Mouse (Mus musculus): Measurements from ENCODE around the gene Il9.

Gene Il9

GRCm38 (mm10) chr13:56482146-56482545 is at the start of gene Il9:
Gene Il9, minus strand, starts transcription at chr13:56482246.
- no peak for DNase-seq (ENCODE audit: low spot score in 2 of 2)

GRCm38 (mm10) chr13:56529685-56530084 is 47.6 kb upstream of the Il9 start:
- DNase-seq (ENCODE audit: low spot score in 2 of 2), result no peak

GRCm38 (mm10) chr13:56529031-56529430 is 47.0 kb upstream of the Il9 start:
- DNase-seq (ENCODE audit: low spot score in 2 of 2), result no peak

GRCm38 (mm10) chr13:56528281-56528680 is 46.2 kb upstream of the Il9 start:
- DNase-seq (ENCODE audit: low spot score in 2 of 2), result no peak

- no peak for DNase-seq (ENCODE audit: low spot score in 2 of 2)
Measured at GRCm38 (mm10) chr13:56527846-56528245, 45.8 kb upstream of the Il9 start.

GRCm38 (mm10) chr13:56526871-56527270 is 44.8 kb upstream of the Il9 start:
- no peak for DNase-seq (ENCODE audit: low spot score in 2 of 2)

GRCm38 (mm10) chr13:56522821-56523167 is 40.7 kb upstream of the Il9 start:
- DNase-seq (ENCODE audit: low spot score in 2 of 2), result no peak

- peak; percentile 61 to 82 for DNase-seq (ENCODE audit: low spot score in 2 of 2)
Measured at GRCm38 (mm10) chr13:56522081-56522820, 40.2 kb upstream of the Il9 start, which contains the start of gene Fbxl21. Gene Fbxl21, plus strand, starts transcription at chr13:56522472.

- DNase-seq (ENCODE audit: low spot score in 2 of 2), result no peak
Measured at GRCm38 (mm10) chr13:56516816-56517215, 34.8 kb upstream of the Il9 start.

GRCm38 (mm10) chr13:56516311-56516710 is 34.3 kb upstream of the Il9 start:
- DNase-seq (ENCODE audit: low spot score in 2 of 2), result no peak

- no peak for DNase-seq (ENCODE audit: low spot score in 2 of 2)
Measured at GRCm38 (mm10) chr13:56513595-56513994, 31.5 kb upstream of the Il9 start.

- DNase-seq (ENCODE audit: low spot score in 2 of 2), result no peak
Measured at GRCm38 (mm10) chr13:56509796-56510195, 27.8 kb upstream of the Il9 start.

- no peak for DNase-seq (ENCODE audit: low spot score in 2 of 2)
Measured at GRCm38 (mm10) chr13:56506871-56507496, 24.9 kb upstream of the Il9 start.

GRCm38 (mm10) chr13:56501866-56502420 is 19.9 kb upstream of the Il9 start:
- DNase-seq (ENCODE audit: low spot score in 2 of 2), result no peak

GRCm38 (mm10) chr13:56500636-56501035 is 18.6 kb upstream of the Il9 start:
- DNase-seq (ENCODE audit: low spot score in 2 of 2), result no peak

- no peak for DNase-seq (ENCODE audit: low spot score in 2 of 2)
Measured at GRCm38 (mm10) chr13:56500132-56500531, 18.1 kb upstream of the Il9 start.

GRCm38 (mm10) chr13:56494440-56494839 is 12.4 kb upstream of the Il9 start:
- no peak for DNase-seq (ENCODE audit: low spot score in 2 of 2)

GRCm38 (mm10) chr13:56488012-56488411 is 6.0 kb upstream of the Il9 start:
- no peak for DNase-seq (ENCODE audit: low spot score in 2 of 2)

- DNase-seq (ENCODE audit: low spot score in 2 of 2), result no peak
Measured at GRCm38 (mm10) chr13:56478027-56478426, 4.0 kb downstream of the Il9 start.

GRCm38 (mm10) chr13:56477271-56477670 is 4.8 kb downstream of the Il9 start:
- peak in 1 of 2 experiments; percentile 18 for DNase-seq (ENCODE audit: low spot score in 2 of 2)

- no peak for DNase-seq (ENCODE audit: low spot score in 2 of 2)
Measured at GRCm38 (mm10) chr13:56476790-56477189, 5.3 kb downstream of the Il9 start.

- DNase-seq (ENCODE audit: low spot score in 2 of 2), result peak in 1 of 2 experiments; percentile 42
Measured at GRCm38 (mm10) chr13:56475363-56475762, 6.7 kb downstream of the Il9 start.

- DNase-seq (ENCODE audit: low spot score in 2 of 2), result no peak
Measured at GRCm38 (mm10) chr13:56472661-56473060, 9.4 kb downstream of the Il9 start.
